Mouse (Mus musculus) heart, postnatal 0 days (tissue): ENCODE measurements at regions not wholly inside any gene's neighbourhood (a gene's known extent, or its start where the extent isn't known, plus 50 kb on each side); places are given as distances from the start of the nearest gene placed in this dataset.
"Not testable (repeated sequence)": the region's sequence is repeated elsewhere in the genome, so short reads cannot be mapped to it uniquely, and the experiment has no call there.

Experiments used
- CTCF ChIP-seq: IDR thresholded peaks from 2 replicates; pipeline ENCODE4 v1.5.1; 2016; ENCODE audit warnings: antibody characterized with exemption, control low read depth, low read depth
- EP300 ChIP-seq: IDR thresholded peaks from 2 replicates; pipeline ENCODE4 v1.6.1; 2016; ENCODE audit warnings: antibody characterized with exemption, low read depth

GRCm38 (mm10) chr15:96787921-96788320 lies 88.4 kb upstream of the Slc38a2 start:
- not testable (repeated sequence) for TF ChIP-seq CTCF, EP300
